Mouse (Mus musculus) layer of hippocampus, postnatal 25 days (tissue): ENCODE results near the gene Gba. TPM values are rescaled to one million over a fixed set of nuclear protein-coding genes. Genes with fewer than 3 reads are reported as not detected.
A peak's percentile ranks its signal among the peaks of the same experiment; 100 is the strongest.
"Not testable (repeated sequence)": the region's sequence is repeated elsewhere in the genome, so short reads cannot be mapped to it uniquely, and the experiment has no call there.

Experiments
- DNase-seq, 2 experiments: peaks; one replicate each; pipeline ENCODE4 v3.0.0; 2022; ENCODE audit warnings: mixed read lengths in 2 of 2, low spot score in 1 of 2; ENCODE audit errors: extremely low spot score in 1 of 2
- total RNA-seq, 2 experiments: library from RNA; stranded (reverse); gene quantifications; 2 replicates each; pipeline ENCODE4 v1.2.3; 2021

Gba gene
- total RNA-seq: 10 to 100 TPM; 59.9 to 63.6 TPM

- DNase-seq: peak; percentile 67 to 83
Measured at GRCm38 (mm10) chr3:89202253-89203141, at the start of gene Gba. Gene Gba, plus strand, starts transcription at chr3:89202928.

GRCm38 (mm10) chr3:89156951-89157350, 45.8 kb upstream of the Gba start:
- DNase-seq: no peak

- no peak for DNase-seq
Measured at GRCm38 (mm10) chr3:89158651-89159050, 44.1 kb upstream of the Gba start.

- DNase-seq: peak in 1 of 2 experiments; percentile 37
Measured at GRCm38 (mm10) chr3:89159211-89159610, 43.5 kb upstream of the Gba start.

- DNase-seq: peak; percentile 44 to 63
Measured at GRCm38 (mm10) chr3:89159616-89160344, 42.9 kb upstream of the Gba start, which contains the start of gene Hcn3. Gene Hcn3, minus strand, starts transcription at chr3:89160196.

- not testable (repeated sequence) for DNase-seq
Measured at GRCm38 (mm10) chr3:89161207-89161606, 41.5 kb upstream of the Gba start.

GRCm38 (mm10) chr3:89161786-89162185, 40.9 kb upstream of the Gba start:
- DNase-seq: no peak

- no peak for DNase-seq
Measured at GRCm38 (mm10) chr3:89163123-89163522, 39.6 kb upstream of the Gba start.

- no peak for DNase-seq
Measured at GRCm38 (mm10) chr3:89163643-89164245, 39.0 kb upstream of the Gba start.

GRCm38 (mm10) chr3:89164506-89165267, 38.0 kb upstream of the Gba start, which contains the start of gene Clk2:
Gene Clk2, plus strand, starts transcription at chr3:89164795.
- DNase-seq: peak; percentile 84 to 85

- DNase-seq: no peak
Measured at GRCm38 (mm10) chr3:89165268-89165870, 37.4 kb upstream of the Gba start.

GRCm38 (mm10) chr3:89166945-89167344, 35.8 kb upstream of the Gba start:
- DNase-seq: no peak

- no peak for DNase-seq
Measured at GRCm38 (mm10) chr3:89174844-89175243, 27.9 kb upstream of the Gba start.

GRCm38 (mm10) chr3:89175544-89175943, 27.2 kb upstream of the Gba start:
- no peak for DNase-seq

- no peak for DNase-seq
Measured at GRCm38 (mm10) chr3:89176421-89176820, 26.3 kb upstream of the Gba start.

GRCm38 (mm10) chr3:89177242-89178106, 25.3 kb upstream of the Gba start, which contains the start of gene Scamp3:
Gene Scamp3, plus strand, starts transcription at chr3:89177473.
- peak; percentile 72 to 76 for DNase-seq

GRCm38 (mm10) chr3:89178107-89178385, 24.7 kb upstream of the Gba start:
- DNase-seq: no peak

GRCm38 (mm10) chr3:89179056-89179455, 23.7 kb upstream of the Gba start:
- DNase-seq: no peak
